Mouse (Mus musculus): ENCODE data around the gene Jmjd1c.
A peak's percentile ranks its signal among the peaks of the same experiment; 100 is the strongest.

DNA sequence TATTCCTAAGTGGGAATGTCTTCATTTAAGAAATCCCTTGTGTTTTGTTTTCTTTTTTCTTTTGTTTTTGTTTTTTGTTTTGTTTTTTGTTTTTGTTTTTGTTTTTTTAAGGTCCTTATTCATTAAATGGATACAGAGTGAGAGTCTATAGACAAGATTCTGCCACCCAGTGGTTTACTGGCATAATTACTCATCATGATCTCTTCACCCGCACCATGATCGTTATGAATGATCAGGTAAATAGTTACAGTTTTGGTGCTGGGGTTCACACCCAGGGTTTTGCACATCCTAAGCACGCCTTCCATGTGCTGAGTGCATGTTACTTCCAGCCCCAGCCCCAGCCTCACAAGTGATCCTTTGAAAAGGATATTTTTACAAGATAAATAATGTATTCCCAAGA lies 120.9 kb downstream of the Jmjd1c start:
- TF ChIP-seq CTCF (IDR thresholded peaks at IDR 0.05; ENCODE audit: low read depth, low read length) (0 out of 2 replicates have a peak, but pooled peaks have one; percentile 33), POLR2A (IDR thresholded peaks at IDR 0.05; ENCODE audit: extremely low read depth, insufficient read depth, low read length) (no peak)
